Mouse (Mus musculus) hindbrain, postnatal 0 days (tissue): ENCODE results near the gene Med27. TPM values are rescaled to one million over a fixed set of nuclear protein-coding genes. Genes with fewer than 3 reads are reported as not detected.
"Not testable (repeated sequence)": the region's sequence is repeated elsewhere in the genome, so short reads cannot be mapped to it uniquely, and the experiment has no call there.

ENCODE experiments used
- ATAC-seq: fragments of 200-750 bp; cut with Nextera tagmentation; 2 replicates; pipeline ENCODE4 v1.8.0; 2017; ENCODE audit warnings: mild to moderate bottlenecking, moderate TSS enrichment, moderate library complexity
- DNase-seq: peaks from one replicate; pipeline ENCODE4 v3.0.0-alpha.2; 2015; ENCODE audit warnings: low spot score
- H3K27ac ChIP-seq: fragments of 300-500 bp; sonication (generic); 2 replicates; pipeline ENCODE4 v1.5.1; 2014; ENCODE audit warnings: mild to moderate bottlenecking
- H3K27me3 ChIP-seq: fragments of 300-500 bp; sonication (generic); 2 replicates; pipeline ENCODE4 v1.6.1; 2014; ENCODE audit warnings: low read length, mixed read lengths; ENCODE audit not compliant: insufficient read depth
- H3K36me3 ChIP-seq: fragments of 300-500 bp; sonication (generic); 2 replicates; pipeline ENCODE4 v1.6.1; 2014; ENCODE audit warnings: low read length, mixed read lengths; ENCODE audit not compliant: insufficient read depth
- H3K4me1 ChIP-seq: fragments of 300-500 bp; sonication (generic); 2 replicates; pipeline ENCODE4 v1.6.1; 2014; ENCODE audit warnings: antibody characterized with exemption, low read length, mixed read lengths; ENCODE audit not compliant: insufficient read depth
- H3K4me2 ChIP-seq: fragments of 300-500 bp; sonication (generic); 2 replicates; pipeline ENCODE4 v1.6.1; 2014; ENCODE audit warnings: low read depth, mild to moderate bottlenecking, low read length, moderate library complexity, mixed read lengths
- H3K4me3 ChIP-seq: fragments of 300-500 bp; sonication (generic); 2 replicates; pipeline ENCODE4 v1.5.1; 2014; ENCODE audit warnings: low read length
- H3K9ac ChIP-seq: fragments of 300-500 bp; sonication (generic); replicated peaks from 2 replicates; pipeline ENCODE4 v1.6.1; 2014; ENCODE audit warnings: mild to moderate bottlenecking, low read length, moderate library complexity, mixed read lengths
- H3K9me3 ChIP-seq: fragments of 300-500 bp; sonication (generic); 2 replicates; pipeline ENCODE4 v1.6.1; 2016; ENCODE audit warnings: low read length, mixed read lengths
- CTCF ChIP-seq: IDR thresholded peaks from 2 replicates; pipeline ENCODE4 v1.5.1; 2016; ENCODE audit warnings: antibody characterized with exemption, control low read depth, low read depth
- WGBS: fragments of 180-500 bp; shearing (Covaris S2); extraction: QIAGEN DNeasy Blood & Tissue Kit; methylation state at CpG from one replicate; pipeline ENCODE4 v1.1.7; 2014; 5-methylcytosine and 5-hydroxymethylcytosine counted together
- polyA plus RNA-seq: library from polyadenylated mRNA; unstranded; fragments of >200 nt; fragmentation: Nextera tagmentation; extraction: Ambion mirVana; gene quantifications from 2 replicates; pipeline ENCODE4 v1.2.1, GENCODE M21; 2015
- total RNA-seq: library from RNA; depleted of rRNA; stranded (reverse); fragments of >200 nt; gene quantifications from 2 replicates; pipeline ENCODE4 v1.2.3, GENCODE M21; 2014

The Med27 gene
- total and polyA plus RNA-seq, 2 experiments from 2014 or later = 58.8 to 70.3 TPM

GRCm38 (mm10) chr2:29523918-29524811, 177.5 kb downstream of the Med27 start:
- Histone ChIP-seq H3K36me3 (no peaks in the 10 kb centered on the region), H3K9me3 (no peaks in the 10 kb centered on the region), H3K4me2 (no peak overlapping the region), H3K27ac (peak overlapping the region; percentile 21), H3K4me1 (peaks cover 31% of the 10 kb centered on the region), H3K9ac (no peak overlapping the region), H3K27me3 (no peaks in the 10 kb centered on the region), H3K4me3 (no peak overlapping the region)
- TF ChIP-seq CTCF = no peak
- DNase-seq (peak; percentile 84), ATAC-seq (peak; percentile 50; the same call in 1 of the 2 replicates)
- 29% methylated on average over 12 of the region's 12 CpGs for WGBS

GRCm38 (mm10) chr2:29525273-29525805, 178.7 kb downstream of the Med27 start:
- H3K4me2 ChIP-seq = no peak overlapping the region
- 42% methylated on average over 4 of the region's 4 CpGs for WGBS
- H3K9ac ChIP-seq = no peak overlapping the region
- H3K9me3 ChIP-seq = no peaks in the 10 kb centered on the region
- H3K27me3 ChIP-seq = no peaks in the 10 kb centered on the region
- no peak for TF ChIP-seq CTCF
- H3K4me3 ChIP-seq = no peak overlapping the region
- H3K27ac ChIP-seq = no peak overlapping the region; the same call in 1 of the 2 replicates
- DNase-seq = no peak
- peaks cover 26% of the 10 kb centered on the region; the same call in 1 of the 2 replicates for H3K4me1 ChIP-seq
- no peaks in the 10 kb centered on the region for H3K36me3 ChIP-seq
- ATAC-seq = no peak

- ATAC-seq (peak; percentile 86), DNase-seq (peak; percentile 84)
- Histone ChIP-seq H3K27ac (peak overlapping the region; percentile 6; the same call in 1 of the 2 replicates), H3K4me2 (no peak overlapping the region), H3K4me1 (peaks cover 26% of the 10 kb centered on the region; the same call in 1 of the 2 replicates), H3K9ac (no peak overlapping the region), H3K27me3 (no peaks in the 10 kb centered on the region), H3K4me3 (no peak overlapping the region), H3K9me3 (no peaks in the 10 kb centered on the region), H3K36me3 (no peaks in the 10 kb centered on the region)
- WGBS = 47% methylated on average over 14 of the region's 14 CpGs
- TF ChIP-seq CTCF = no peak
These were observed 179.6 kb downstream of the Med27 start for GRCm38 (mm10) chr2:29526266-29526665.

GRCm38 (mm10) chr2:29527480-29527879, 180.9 kb downstream of the Med27 start:
- H3K27ac ChIP-seq, DNase-seq, H3K36me3 ChIP-seq, H3K4me3 ChIP-seq, H3K27me3 ChIP-seq, ATAC-seq, H3K4me2 ChIP-seq, H3K9ac ChIP-seq, H3K9me3 ChIP-seq: not testable (repeated sequence)
- 96% methylated on average over 7 of the region's 9 CpGs for whole genome bisulfite sequencing
- peaks cover 26% of the 10 kb centered on the region; the same call in 1 of the 2 replicates for H3K4me1 ChIP-seq

- peaks cover 15% of the 10 kb centered on the region; the same call in 1 of the 2 replicates for H3K4me1 ChIP-seq
- H3K9me3 ChIP-seq = no peaks in the 10 kb centered on the region
- 93% methylated on average over 5 of the region's 5 CpGs for WGBS
- no peak for TF ChIP-seq CTCF
- H3K27me3 ChIP-seq = no peaks in the 10 kb centered on the region
- no peak overlapping the region for H3K27ac ChIP-seq
- no peak overlapping the region for H3K4me3 ChIP-seq
- no peak for ATAC-seq
- H3K4me2 ChIP-seq = no peak overlapping the region
- no peak for DNase-seq
- H3K36me3 ChIP-seq = no peaks in the 10 kb centered on the region
- no peak overlapping the region for H3K9ac ChIP-seq
These were observed 182.2 kb downstream of the Med27 start for GRCm38 (mm10) chr2:29528811-29529210.

GRCm38 (mm10) chr2:29529788-29530187, 183.2 kb downstream of the Med27 start:
- H3K27me3 ChIP-seq, ATAC-seq: not testable (repeated sequence)
- 97% methylated on average over 2 of the region's 2 CpGs for WGBS

GRCm38 (mm10) chr2:29532173-29532572, 185.6 kb downstream of the Med27 start:
- ATAC-seq (no peak), DNase-seq (no peak)
- no peak overlapping the region for H3K4me2 ChIP-seq
- no peak overlapping the region for H3K27ac ChIP-seq
- no peaks in the 10 kb centered on the region for H3K36me3 ChIP-seq
- H3K9ac ChIP-seq = no peak overlapping the region
- 97% methylated on average over 3 of the region's 3 CpGs for WGBS
- H3K9me3 ChIP-seq = no peaks in the 10 kb centered on the region
- H3K27me3 ChIP-seq = no peaks in the 10 kb centered on the region
- no peaks in the 10 kb centered on the region for H3K4me1 ChIP-seq
- TF ChIP-seq CTCF = no peak
- no peak overlapping the region for H3K4me3 ChIP-seq

More at GRCm38 (mm10) chr2:29529788-29530187, 183.2 kb downstream of the Med27 start:
- H3K4me1 ChIP-seq, DNase-seq, H3K4me3 ChIP-seq, H3K9ac ChIP-seq, H3K4me2 ChIP-seq, H3K9me3 ChIP-seq, H3K27ac ChIP-seq, H3K36me3 ChIP-seq: not testable (repeated sequence)
